Mouse (Mus musculus) kidney, adult 2 months (tissue): Measurements from ENCODE around the gene Scin. TPM values are rescaled to one million over a fixed set of nuclear protein-coding genes. Genes with fewer than 3 reads are reported as not detected.
"Not testable (repeated sequence)": the region's sequence is repeated elsewhere in the genome, so short reads cannot be mapped to it uniquely, and the experiment has no call there.

ENCODE experiments used
- DNase-seq: peaks from one replicate; pipeline ENCODE4 v3.0.0; 2021
- H3K27ac ChIP-seq: fragments of 200-500 bp; 2 replicates; pipeline ENCODE4 v1.5.1; 2012; ENCODE audit warnings: low read depth, low read length, control low read depth, inconsistent platforms; ENCODE audit not compliant: insufficient read depth
- H3K27me3 ChIP-seq: fragments of 200-500 bp; replicated peaks from 2 replicates; pipeline ENCODE4 v1.6.1; 2012; ENCODE audit warnings: mild to moderate bottlenecking, moderate library complexity, low read length, inconsistent platforms; ENCODE audit not compliant: control insufficient read depth, insufficient read depth
- H3K36me3 ChIP-seq: fragments of 200-500 bp; 2 replicates; pipeline ENCODE4 v1.6.1; 2012; ENCODE audit warnings: mild to moderate bottlenecking, moderate library complexity, low read length, inconsistent platforms; ENCODE audit not compliant: control insufficient read depth, insufficient read depth
- H3K4me1 ChIP-seq: fragments of 200-500 bp; 2 replicates; pipeline ENCODE4 v1.6.1; 2011; ENCODE audit warnings: low read length; ENCODE audit not compliant: control insufficient read depth, insufficient read depth
- H3K4me3 ChIP-seq: fragments of 200-500 bp; 2 replicates; pipeline ENCODE4 v1.5.1; 2011; ENCODE audit warnings: mild to moderate bottlenecking, low read depth, low read length, control low read depth; ENCODE audit not compliant: insufficient read depth
- CTCF ChIP-seq: fragments of 200-500 bp; conservative IDR thresholded peaks from 2 replicates; pipeline ENCODE4 v1.5.1; 2011; ENCODE audit warnings: low read depth, mild to moderate bottlenecking, control low read depth, low read length, moderate library complexity, mixed read lengths; ENCODE audit not compliant: insufficient read depth, insufficient read length
- POLR2A ChIP-seq: fragments of 200-500 bp; IDR thresholded peaks from one replicate; pipeline ENCODE4 v1.6.1; 2011; ENCODE audit warnings: low read depth, low read length, control low read depth
- WGBS: fragments of 180-500 bp; shearing (Covaris S2); methylation state at CpG from one replicate; pipeline ENCODE4 v1.1.7; 2018; 5-methylcytosine and 5-hydroxymethylcytosine counted together
- polyA plus RNA-seq: library from polyadenylated mRNA; depleted of rRNA; stranded (reverse); fragments of >200 nt; gene quantifications from 2 replicates; pipeline ENCODE4 v1.2.3, GENCODE M21; 2012; rRNA removed

The Scin gene
- polyA plus RNA-seq, result 37.1 and 41.9 TPM in 2 replicates

DNA sequence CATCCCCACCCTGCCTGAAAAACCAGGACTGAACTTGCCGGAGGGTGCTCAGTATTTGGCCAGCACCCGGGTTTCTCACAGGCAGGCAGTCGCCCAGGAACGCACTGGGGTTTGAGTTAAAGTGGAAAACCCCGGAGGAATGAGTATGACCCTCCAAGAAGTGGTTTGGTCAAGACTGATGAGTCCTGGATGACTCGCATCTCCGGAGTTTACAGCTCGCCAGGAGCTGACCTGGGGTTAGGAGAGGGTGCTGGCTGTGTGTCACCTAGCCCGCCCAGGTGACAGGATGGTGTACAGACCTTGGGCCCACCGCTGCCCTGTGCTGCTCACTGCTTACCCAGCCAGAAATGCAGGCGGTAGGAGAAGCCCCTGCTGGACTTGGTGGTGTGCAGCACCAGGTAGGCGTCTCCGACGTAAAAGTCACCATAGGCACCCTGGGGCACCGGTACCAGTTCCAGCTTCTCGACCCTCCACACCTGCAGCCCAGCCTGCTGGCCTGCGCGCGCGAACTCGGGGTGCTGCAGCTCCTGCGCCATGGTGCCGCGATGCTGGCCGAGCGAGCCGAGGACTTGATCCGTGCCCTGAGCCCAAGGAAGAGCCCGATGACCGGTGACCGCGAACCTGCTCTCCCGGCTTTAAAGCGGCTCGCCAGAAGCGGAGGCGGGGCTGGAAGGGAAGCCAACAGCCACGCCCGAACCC is at the start of gene Scin:
Gene Scin (minus strand): TSS at position 656 of the 699 bp plus-strand sequence.
- TF ChIP-seq POLR2A (no peak), CTCF (no peak)
- 2% methylated on average over 39 of the region's 39 CpGs for WGBS
- peak; percentile 71 for DNase-seq

DNA sequence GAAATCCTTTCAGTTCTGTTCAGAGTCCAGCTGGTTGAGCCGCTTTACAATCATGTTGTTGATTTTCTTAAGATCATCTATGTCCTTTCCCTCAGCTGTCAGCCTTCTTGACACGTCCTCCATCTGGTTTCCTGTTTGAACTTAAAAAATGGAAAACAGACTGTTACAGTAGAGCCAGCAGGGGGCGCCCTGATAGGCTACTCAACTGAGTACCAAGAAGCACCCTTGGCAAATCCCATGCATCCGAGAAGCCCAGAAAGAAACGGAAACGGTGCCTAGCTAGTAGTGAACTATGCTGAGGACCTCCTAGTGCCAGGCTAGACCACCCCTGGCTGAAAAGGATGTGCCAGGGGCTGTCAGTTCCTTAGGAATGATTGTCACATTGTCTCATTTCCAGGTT is 43.1 kb upstream of the Scin start:
- Histone ChIP-seq H3K4me1 (no peaks in the 10 kb centered on the region), H3K36me3 (no peaks in the 10 kb centered on the region), H3K4me3 (no peak overlapping the region), H3K27me3 (no peaks in the 10 kb centered on the region), H3K27ac (no peak overlapping the region)
- TF ChIP-seq CTCF (peak; percentile 35; the same call in 1 of the 2 replicates), POLR2A (no peak)
- DNase-seq, result peak; percentile 24
- WGBS, result 52% methylated on average over 6 of the region's 6 CpGs

More for the DNA sequence above, at the start of gene Scin:
- Histone ChIP-seq H3K27me3 (no peaks in the 10 kb centered on the region; the same call in 1 of the 2 replicates), H3K4me3 (peak within 1 kb of the TSS; percentile 55), H3K27ac (peak within 1 kb of the TSS; percentile 64), H3K36me3 (no peaks in the 10 kb centered on the region), H3K4me1 (no peaks in the 10 kb centered on the region)

DNA sequence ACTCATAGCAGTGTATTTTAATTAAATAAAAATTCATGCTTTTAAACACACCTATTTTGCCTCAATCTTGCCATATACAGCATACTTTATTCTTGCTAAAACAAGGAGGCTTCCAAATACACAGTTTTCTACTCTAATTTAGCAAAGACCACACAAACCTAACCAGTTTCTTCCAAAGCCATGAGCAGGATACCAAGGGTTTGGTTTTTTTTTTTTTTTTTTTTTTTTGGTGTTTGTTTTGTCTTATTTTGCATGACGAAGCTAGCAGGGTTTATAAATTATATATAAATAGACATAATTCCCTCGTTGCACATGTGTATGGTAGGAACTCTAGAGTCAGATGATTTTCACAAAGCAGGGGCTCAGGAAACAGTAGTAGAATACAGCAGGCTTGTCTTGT is 42.1 kb upstream of the Scin start:
- no peak for DNase-seq
- H3K27me3 ChIP-seq, result no peaks in the 10 kb centered on the region
- WGBS, result 66% methylated on average over 2 of the region's 2 CpGs
- TF ChIP-seq POLR2A (no peak), CTCF (no peak)
- no peaks in the 10 kb centered on the region for H3K4me1 ChIP-seq
- no peak overlapping the region for H3K4me3 ChIP-seq
- H3K36me3 ChIP-seq, result no peaks in the 10 kb centered on the region
- no peak overlapping the region for H3K27ac ChIP-seq

DNA sequence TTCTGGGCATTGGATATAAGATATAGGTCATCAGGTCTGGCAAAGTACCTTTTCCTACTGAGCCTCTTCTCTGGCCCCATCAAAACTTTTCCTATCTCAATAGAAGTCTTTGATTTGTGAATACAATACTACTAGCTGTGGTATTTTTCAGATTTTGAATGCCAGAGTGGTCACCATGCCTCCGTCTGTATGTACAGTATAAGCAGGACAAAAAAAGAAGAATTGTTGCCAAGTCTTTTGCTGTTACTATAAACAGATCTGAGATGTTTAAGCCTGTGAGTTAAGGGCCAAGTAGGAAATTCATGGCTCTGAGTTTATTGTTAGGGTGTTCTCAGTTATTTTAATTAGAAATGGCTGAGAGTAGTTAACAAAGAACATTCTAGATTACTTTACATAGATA is 41.1 kb upstream of the Scin start:
- H3K4me3 ChIP-seq, DNase-seq, H3K27ac ChIP-seq, H3K4me1 ChIP-seq, H3K27me3 ChIP-seq, H3K36me3 ChIP-seq: not testable (repeated sequence)
- 44% methylated on average over 1 of the region's 1 CpGs for WGBS

DNA sequence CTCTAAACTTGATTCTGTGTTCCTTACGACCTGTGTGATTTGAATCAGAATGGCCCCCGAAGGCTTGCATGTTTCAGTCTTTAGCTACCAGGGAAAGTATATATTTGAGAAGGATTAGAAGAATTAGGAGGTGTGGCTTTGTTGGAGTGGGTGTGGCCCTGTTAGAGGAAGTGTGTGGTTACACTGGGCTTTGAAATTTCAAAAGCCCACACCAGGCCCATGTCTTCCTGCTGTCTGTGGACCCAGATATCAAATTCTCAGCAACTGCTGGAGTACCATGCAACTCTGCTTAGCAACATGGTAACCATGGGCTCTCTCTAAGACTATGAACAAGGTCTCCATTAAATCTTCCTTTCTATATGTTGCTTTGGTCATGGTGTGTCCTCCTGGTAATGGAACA is 37.6 kb upstream of the Scin start:
- no peaks in the 10 kb centered on the region for H3K36me3 ChIP-seq
- DNase-seq, result no peak
- no peaks in the 10 kb centered on the region for H3K27me3 ChIP-seq
- TF ChIP-seq CTCF, result no peak
- no peak for TF ChIP-seq POLR2A
- H3K4me3 ChIP-seq, result no peak overlapping the region
- no peak overlapping the region for H3K27ac ChIP-seq
- 88% methylated on average over 2 of the region's 2 CpGs for WGBS
- no peaks in the 10 kb centered on the region for H3K4me1 ChIP-seq

DNA sequence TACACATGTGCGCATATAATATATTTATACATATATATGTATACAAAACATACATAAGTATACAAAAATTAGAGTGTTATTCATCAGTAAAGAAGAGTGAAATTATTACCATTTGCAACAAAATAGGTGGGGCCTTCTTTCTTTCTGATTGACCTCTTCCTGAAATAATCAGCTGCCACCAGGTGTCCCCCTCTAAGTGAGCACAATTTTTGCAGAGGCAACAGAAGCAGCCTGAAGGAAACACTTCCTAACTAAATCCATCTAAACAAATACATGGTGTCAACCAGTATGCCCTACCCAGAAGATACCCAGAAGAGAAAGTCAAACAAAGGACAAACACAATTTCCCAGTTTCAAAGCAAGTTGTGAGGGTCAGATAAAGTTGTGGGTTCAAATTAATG is 35.6 kb upstream of the Scin start:
- Histone ChIP-seq H3K27ac (no peak overlapping the region), H3K4me1 (no peaks in the 10 kb centered on the region), H3K4me3 (no peak overlapping the region), H3K27me3 (no peaks in the 10 kb centered on the region), H3K36me3 (no peaks in the 10 kb centered on the region)
- DNase-seq, result no peak
- 98% methylated on average over 1 of the region's 1 CpGs for WGBS
- TF ChIP-seq POLR2A (no peak), CTCF (no peak)

DNA sequence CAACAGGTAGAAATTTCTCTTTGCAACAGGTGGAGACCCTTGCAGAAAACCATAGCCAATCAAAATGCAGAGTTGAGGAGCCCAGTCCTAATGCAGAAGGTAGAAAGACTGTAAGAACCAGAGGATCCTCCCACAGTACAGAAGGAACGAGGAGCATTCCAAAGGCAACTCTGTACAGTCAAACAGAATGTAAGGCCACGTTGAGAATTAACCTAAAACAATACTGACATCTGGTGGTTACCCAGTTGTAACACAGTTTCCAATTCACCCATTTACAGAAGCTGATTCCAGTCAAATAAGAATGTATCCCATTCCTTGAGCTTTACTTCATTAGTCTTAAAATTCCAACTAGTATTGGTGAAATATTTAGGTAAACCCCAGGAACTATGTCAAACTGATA is 30.6 kb upstream of the Scin start:
- 1% methylated on average over 2 of the region's 2 CpGs for WGBS
- Histone ChIP-seq H3K27me3 (no peaks in the 10 kb centered on the region), H3K27ac (no peak overlapping the region), H3K36me3 (no peaks in the 10 kb centered on the region), H3K4me1 (no peaks in the 10 kb centered on the region), H3K4me3 (no peak overlapping the region)
- DNase-seq, result peak; percentile 59
- TF ChIP-seq POLR2A (no peak), CTCF (0 out of 2 replicates have a peak, but pooled peaks have one; percentile 14)
